Mouse (Mus musculus) limb, embryonic 15.5 days (tissue): Measurements from ENCODE around the gene Gm20219. TPM values are rescaled to one million over a fixed set of nuclear protein-coding genes. Genes with fewer than 3 reads are reported as not detected.

Experiments used
- ATAC-seq: fragments of 200-750 bp; cut with Nextera tagmentation; 2 replicates; pipeline ENCODE4 v1.8.0; 2017; ENCODE audit warnings: low read depth, moderate TSS enrichment; ENCODE audit not compliant: insufficient number of reproducible peaks, low FRiP score, low TSS enrichment
- H3K27ac ChIP-seq: fragments of 300-500 bp; sonication (generic); 2 replicates; pipeline ENCODE4 v1.5.1; 2015; ENCODE audit warnings: moderate library complexity, mild to moderate bottlenecking, inconsistent platforms
- H3K27me3 ChIP-seq: fragments of 300-500 bp; sonication (generic); 2 replicates; pipeline ENCODE4 v1.6.1; 2015; ENCODE audit warnings: inconsistent platforms
- H3K36me3 ChIP-seq: fragments of 300-500 bp; sonication (generic); 2 replicates; pipeline ENCODE4 v1.6.1; 2015; ENCODE audit warnings: inconsistent platforms
- H3K4me1 ChIP-seq: fragments of 300-500 bp; sonication (generic); 2 replicates; pipeline ENCODE4 v1.6.1; 2015; ENCODE audit warnings: inconsistent platforms
- H3K4me2 ChIP-seq: fragments of 300-500 bp; sonication (generic); 2 replicates; pipeline ENCODE4 v1.6.1; 2015; ENCODE audit warnings: mild to moderate bottlenecking, inconsistent platforms
- H3K4me3 ChIP-seq: fragments of 300-500 bp; sonication (generic); 2 replicates; pipeline ENCODE4 v1.5.1; 2015; ENCODE audit warnings: mild to moderate bottlenecking, inconsistent platforms
- H3K9ac ChIP-seq: fragments of 300-500 bp; sonication (generic); 2 replicates; pipeline ENCODE4 v1.6.1; 2015; ENCODE audit warnings: inconsistent platforms
- H3K9me3 ChIP-seq: fragments of 300-500 bp; sonication (generic); 2 replicates; pipeline ENCODE4 v1.6.1; 2016; ENCODE audit warnings: inconsistent platforms
- WGBS: fragments of 180-500 bp; shearing (Covaris S2); methylation state at CpG from one replicate; pipeline ENCODE4 v1.1.7; 2015; 5-methylcytosine and 5-hydroxymethylcytosine counted together
- polyA plus RNA-seq: library from polyadenylated mRNA; unstranded; fragments of >200 nt; fragmentation: Nextera tagmentation; extraction: Ambion mirVana; gene quantifications from 2 replicates; pipeline ENCODE4 v1.2.1, GENCODE M21; 2015

Gm20219 gene
- polyA plus RNA-seq, 1 experiment from 2014 or later, result 16.6 TPM

GRCm38 (mm10) chr17:56583071-56583470 lies 28.9 kb upstream of the Gm20219 start:
- H3K4me3 ChIP-seq, result peak overlapping the region; percentile 95
- WGBS, result 80% methylated on average over 1 of the region's 1 CpGs
- H3K4me2 ChIP-seq, result peak overlapping the region; percentile 77
- H3K4me1 ChIP-seq, result peaks cover 48% of the 10 kb centered on the region
- H3K36me3 ChIP-seq, result peaks cover 57% of the 10 kb centered on the region
- peak overlapping the region; percentile 88 for H3K9ac ChIP-seq
- H3K9me3 ChIP-seq, result no peaks in the 10 kb centered on the region
- no peak overlapping the region for H3K27ac ChIP-seq
- no peaks in the 10 kb centered on the region for H3K27me3 ChIP-seq
- no peak for ATAC-seq

DNA sequence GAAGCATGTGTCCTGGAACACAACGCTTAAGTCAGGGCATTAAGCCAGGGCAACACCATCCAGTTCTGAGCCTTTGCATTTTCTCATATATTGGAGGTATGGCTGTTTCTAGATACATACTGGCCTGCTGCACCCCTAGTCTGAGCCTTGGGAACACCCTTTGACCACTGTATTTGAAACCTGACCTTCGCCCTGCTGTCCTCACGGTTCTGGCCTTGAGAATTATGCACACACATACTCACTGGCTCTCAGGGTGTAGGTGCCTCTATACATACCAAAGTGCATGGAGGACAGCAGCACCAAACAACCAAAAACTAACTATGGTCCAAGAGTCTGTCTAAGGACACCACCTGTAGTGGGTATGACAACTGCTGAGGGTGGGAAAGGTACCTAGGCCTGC lies 18.8 kb upstream of the Gm20219 start:
- Histone ChIP-seq H3K4me2 (no peak overlapping the region), H3K4me3 (no peak overlapping the region), H3K9ac (no peak overlapping the region), H3K9me3 (no peaks in the 10 kb centered on the region), H3K27me3 (no peaks in the 10 kb centered on the region), H3K36me3 (peaks cover 91% of the 10 kb centered on the region), H3K4me1 (no peaks in the 10 kb centered on the region), H3K27ac (no peak overlapping the region)
- 93% methylated on average over 3 of the region's 3 CpGs for WGBS
- ATAC-seq, result no peak

- Histone ChIP-seq H3K27ac (no peak overlapping the region), H3K9ac (no peak overlapping the region), H3K9me3 (no peaks in the 10 kb centered on the region), H3K4me1 (no peaks in the 10 kb centered on the region), H3K36me3 (peaks cover 91% of the 10 kb centered on the region), H3K4me3 (no peak overlapping the region), H3K27me3 (no peaks in the 10 kb centered on the region), H3K4me2 (no peak overlapping the region)
- 50% methylated on average over 1 of the region's 1 CpGs for WGBS
- no peak for ATAC-seq
These were observed 18.0 kb upstream of the Gm20219 start for GRCm38 (mm10) chr17:56572154-56572553.

DNA sequence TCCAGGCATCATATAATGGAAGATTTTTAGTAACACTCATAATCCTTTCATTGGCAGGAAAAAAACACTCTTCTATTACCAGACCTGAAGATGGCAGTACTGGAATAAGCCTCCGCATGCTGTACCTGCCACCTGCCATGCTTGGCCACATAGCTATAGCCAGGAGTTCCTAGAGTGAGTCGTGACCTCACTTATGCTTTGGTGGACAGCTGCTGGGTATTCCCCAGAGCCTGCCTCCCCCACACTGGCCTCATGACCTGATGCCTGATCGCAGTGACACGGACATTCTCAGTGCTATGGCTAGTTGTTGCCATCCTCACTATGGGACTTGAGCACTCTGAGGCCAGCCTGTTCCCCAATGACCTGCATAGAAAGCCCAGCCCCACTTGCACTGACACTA lies 16.1 kb upstream of the Gm20219 start:
- no peak overlapping the region for H3K4me3 ChIP-seq
- H3K9me3 ChIP-seq, result no peaks in the 10 kb centered on the region
- 93% methylated on average over 4 of the region's 4 CpGs for WGBS
- no peaks in the 10 kb centered on the region for H3K4me1 ChIP-seq
- H3K27ac ChIP-seq, result no peak overlapping the region
- peaks cover 98% of the 10 kb centered on the region for H3K36me3 ChIP-seq
- no peak overlapping the region for H3K9ac ChIP-seq
- no peak overlapping the region for H3K4me2 ChIP-seq
- no peak for ATAC-seq
- H3K27me3 ChIP-seq, result no peaks in the 10 kb centered on the region

GRCm38 (mm10) chr17:56567370-56567769 lies 13.2 kb upstream of the Gm20219 start:
- H3K4me3 ChIP-seq, result no peak overlapping the region

GRCm38 (mm10) chr17:56566918-56567317 lies 12.7 kb upstream of the Gm20219 start:
- Histone ChIP-seq H3K4me3 (no peak overlapping the region), H3K4me2 (no peak overlapping the region), H3K27me3 (no peaks in the 10 kb centered on the region), H3K36me3 (peaks cover 100% of the 10 kb centered on the region), H3K9ac (no peak overlapping the region), H3K9me3 (no peaks in the 10 kb centered on the region), H3K27ac (no peak overlapping the region), H3K4me1 (no peaks in the 10 kb centered on the region)
- WGBS, result 91% methylated on average over 5 of the region's 5 CpGs
- ATAC-seq, result no peak

More at GRCm38 (mm10) chr17:56567370-56567769, 13.2 kb upstream of the Gm20219 start:
- Histone ChIP-seq H3K36me3 (peaks cover 100% of the 10 kb centered on the region), H3K27me3 (no peaks in the 10 kb centered on the region), H3K9ac (no peak overlapping the region), H3K27ac (no peak overlapping the region), H3K9me3 (no peaks in the 10 kb centered on the region), H3K4me2 (no peak overlapping the region), H3K4me1 (no peaks in the 10 kb centered on the region)
- WGBS, result 94% methylated on average over 4 of the region's 4 CpGs
- no peak for ATAC-seq

GRCm38 (mm10) chr17:56566293-56566692 lies 12.1 kb upstream of the Gm20219 start:
- Histone ChIP-seq H3K9ac (no peak overlapping the region), H3K4me1 (no peaks in the 10 kb centered on the region), H3K9me3 (no peaks in the 10 kb centered on the region), H3K27ac (no peak overlapping the region), H3K4me2 (no peak overlapping the region), H3K4me3 (no peak overlapping the region), H3K27me3 (no peaks in the 10 kb centered on the region), H3K36me3 (peaks cover 100% of the 10 kb centered on the region)
- ATAC-seq, result no peak
- WGBS, result 92% methylated on average over 29 of the region's 29 CpGs

- 94% methylated on average over 2 of the region's 2 CpGs for WGBS
- no peaks in the 10 kb centered on the region for H3K4me1 ChIP-seq
- H3K9me3 ChIP-seq, result no peaks in the 10 kb centered on the region
- no peak overlapping the region for H3K4me2 ChIP-seq
- ATAC-seq, result no peak
- H3K9ac ChIP-seq, result no peak overlapping the region
- no peaks in the 10 kb centered on the region for H3K27me3 ChIP-seq
- no peak overlapping the region for H3K4me3 ChIP-seq
- H3K36me3 ChIP-seq, result peaks cover 62% of the 10 kb centered on the region
- no peak overlapping the region for H3K27ac ChIP-seq
These were observed 7.7 kb upstream of the Gm20219 start for GRCm38 (mm10) chr17:56561866-56562265.

GRCm38 (mm10) chr17:56560131-56560530 lies 5.9 kb upstream of the Gm20219 start:
- no peak for ATAC-seq
- Histone ChIP-seq H3K9me3 (no peaks in the 10 kb centered on the region), H3K4me2 (no peak overlapping the region), H3K36me3 (peaks cover 45% of the 10 kb centered on the region), H3K4me3 (no peak overlapping the region), H3K27ac (no peak overlapping the region), H3K9ac (no peak overlapping the region), H3K27me3 (no peaks in the 10 kb centered on the region), H3K4me1 (no peaks in the 10 kb centered on the region)
- WGBS, result 80% methylated on average over 1 of the region's 1 CpGs

GRCm38 (mm10) chr17:56559386-56559785 lies 5.2 kb upstream of the Gm20219 start:
- Histone ChIP-seq H3K9me3 (no peaks in the 10 kb centered on the region), H3K9ac (no peak overlapping the region), H3K27me3 (no peaks in the 10 kb centered on the region), H3K27ac (no peak overlapping the region), H3K36me3 (peaks cover 38% of the 10 kb centered on the region), H3K4me3 (no peak overlapping the region), H3K4me2 (no peak overlapping the region), H3K4me1 (no peaks in the 10 kb centered on the region)
- no peak for ATAC-seq
- whole genome bisulfite sequencing, result 68% methylated on average over 3 of the region's 3 CpGs

DNA sequence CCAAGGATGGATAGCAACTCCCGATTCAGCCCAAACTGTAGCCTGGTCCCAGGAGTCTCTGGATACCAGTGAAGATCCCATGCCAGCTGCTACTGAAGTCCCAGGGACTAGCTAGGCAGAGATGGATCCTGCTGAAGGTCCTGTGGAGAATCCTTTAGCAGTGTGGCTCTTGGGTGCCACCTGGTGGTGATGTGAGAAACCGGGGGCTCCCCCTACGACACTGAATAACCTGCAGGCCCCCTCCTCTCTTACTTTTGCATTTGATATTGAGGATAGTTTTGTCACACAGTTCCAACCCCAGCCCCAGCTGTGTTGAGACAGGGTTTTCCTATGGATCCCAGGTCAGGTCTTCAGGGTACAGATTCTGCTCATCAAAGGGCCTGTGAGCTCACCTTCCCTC lies 4.3 kb upstream of the Gm20219 start:
- no peak overlapping the region for H3K27ac ChIP-seq
- 27% methylated on average over 3 of the region's 3 CpGs for WGBS
- no peak overlapping the region for H3K4me3 ChIP-seq
- no peaks in the 10 kb centered on the region for H3K27me3 ChIP-seq
- H3K36me3 ChIP-seq, result peaks cover 28% of the 10 kb centered on the region
- no peak overlapping the region for H3K4me2 ChIP-seq
- H3K9me3 ChIP-seq, result no peaks in the 10 kb centered on the region
- H3K9ac ChIP-seq, result no peak overlapping the region
- no peak for ATAC-seq
- H3K4me1 ChIP-seq, result no peaks in the 10 kb centered on the region

- Histone ChIP-seq H3K4me1 (0 out of 2 replicates have a peak, but pooled peaks cover 2% of the 10 kb centered on the region), H3K27me3 (no peaks in the 10 kb centered on the region), H3K4me2 (no peak overlapping the region), H3K27ac (no peak overlapping the region), H3K9me3 (no peaks in the 10 kb centered on the region), H3K4me3 (0 out of 2 replicates have a peak overlapping the region, but pooled peaks have one; percentile 2), H3K36me3 (no peaks in the 10 kb centered on the region), H3K9ac (no peak overlapping the region)
- ATAC-seq, result no peak
- WGBS, result 55% methylated on average over 5 of the region's 5 CpGs
These were observed 1.3 kb downstream of the Gm20219 start for GRCm38 (mm10) chr17:56552781-56553363.
